Mouse (Mus musculus) kidney, embryonic 16.5 days (tissue): ENCODE measurements around the gene Gsto1. TPM values are rescaled to one million over a fixed set of nuclear protein-coding genes. Genes with fewer than 3 reads are reported as not detected.

Experiments
- ATAC-seq: fragments of 200-750 bp; cut with Nextera tagmentation; 2 replicates; pipeline ENCODE4 v1.8.0; 2017; ENCODE audit warnings: moderate TSS enrichment; ENCODE audit not compliant: low FRiP score, low TSS enrichment
- H3K27ac ChIP-seq: fragments of 300-500 bp; sonication (generic); 2 replicates; pipeline ENCODE4 v1.5.1; 2014; ENCODE audit warnings: low read length
- H3K27me3 ChIP-seq: fragments of 300-500 bp; sonication (generic); 2 replicates; pipeline ENCODE4 v1.6.1; 2014; ENCODE audit warnings: low read length, control low read depth, mixed read lengths; ENCODE audit not compliant: insufficient read depth
- H3K36me3 ChIP-seq: fragments of 300-500 bp; sonication (generic); 2 replicates; pipeline ENCODE4 v1.6.1; 2014; ENCODE audit warnings: low read length, control low read depth, mixed read lengths; ENCODE audit not compliant: insufficient read depth
- H3K4me1 ChIP-seq: fragments of 300-500 bp; sonication (generic); 2 replicates; pipeline ENCODE4 v1.6.1; 2014; ENCODE audit warnings: low read length, control low read depth, mixed read lengths; ENCODE audit not compliant: insufficient read depth
- H3K4me2 ChIP-seq: fragments of 300-500 bp; sonication (generic); replicated peaks from 2 replicates; pipeline ENCODE4 v1.6.1; 2014; ENCODE audit warnings: low read depth, low read length
- H3K4me3 ChIP-seq: fragments of 300-500 bp; sonication (generic); 2 replicates; pipeline ENCODE4 v1.5.1; 2014; ENCODE audit warnings: mild to moderate bottlenecking, low read length
- H3K9ac ChIP-seq: fragments of 300-500 bp; sonication (generic); replicated peaks from 2 replicates; pipeline ENCODE4 v1.6.1; 2014; ENCODE audit warnings: low read length
- H3K9me3 ChIP-seq: fragments of 300-500 bp; sonication (generic); 2 replicates; pipeline ENCODE4 v1.6.1; 2016; ENCODE audit warnings: low read length, control low read depth
- WGBS: fragments of 180-500 bp; shearing (Covaris S2); extraction: QIAGEN DNeasy Blood & Tissue Kit; methylation state at CpG from one replicate; pipeline ENCODE4 v1.1.7; 2014; 5-methylcytosine and 5-hydroxymethylcytosine counted together
- polyA plus RNA-seq: library from polyadenylated mRNA; unstranded; fragments of >200 nt; fragmentation: Nextera tagmentation; extraction: Ambion mirVana; gene quantifications from 2 replicates; pipeline ENCODE4 v1.2.1, GENCODE M21; 2015

The Gsto1 gene
- polyA plus RNA-seq, 1 experiment from 2014 or later = 134 TPM

- peaks cover 21% of the 10 kb centered on the region for H3K36me3 ChIP-seq
- H3K4me1 ChIP-seq = peaks cover 34% of the 10 kb centered on the region
- H3K9me3 ChIP-seq = no peaks in the 10 kb centered on the region
- H3K9ac ChIP-seq = no peak overlapping the region
- H3K27ac ChIP-seq = no peak overlapping the region
- no peak overlapping the region for H3K4me3 ChIP-seq
- 79% methylated on average over 10 of the region's 10 CpGs for WGBS
- ATAC-seq = no peak
- H3K4me2 ChIP-seq = no peak overlapping the region
- no peaks in the 10 kb centered on the region for H3K27me3 ChIP-seq
Observed at GRCm38 (mm10) chr19:47900558-47900957, 45.8 kb downstream of the Gsto1 start.

GRCm38 (mm10) chr19:47902316-47903201 is 47.8 kb downstream of the Gsto1 start:
- peaks cover 2% of the 10 kb centered on the region for H3K36me3 ChIP-seq
- 49% methylated on average over 13 of the region's 13 CpGs for WGBS
- H3K9ac ChIP-seq = no peak overlapping the region
- no peaks in the 10 kb centered on the region for H3K27me3 ChIP-seq
- H3K4me1 ChIP-seq = peaks cover 36% of the 10 kb centered on the region
- H3K4me3 ChIP-seq = no peak overlapping the region
- peak; percentile 21 for ATAC-seq
- no peaks in the 10 kb centered on the region for H3K9me3 ChIP-seq
- no peak overlapping the region for H3K4me2 ChIP-seq
- H3K27ac ChIP-seq = peak overlapping the region; percentile 77

DNA sequence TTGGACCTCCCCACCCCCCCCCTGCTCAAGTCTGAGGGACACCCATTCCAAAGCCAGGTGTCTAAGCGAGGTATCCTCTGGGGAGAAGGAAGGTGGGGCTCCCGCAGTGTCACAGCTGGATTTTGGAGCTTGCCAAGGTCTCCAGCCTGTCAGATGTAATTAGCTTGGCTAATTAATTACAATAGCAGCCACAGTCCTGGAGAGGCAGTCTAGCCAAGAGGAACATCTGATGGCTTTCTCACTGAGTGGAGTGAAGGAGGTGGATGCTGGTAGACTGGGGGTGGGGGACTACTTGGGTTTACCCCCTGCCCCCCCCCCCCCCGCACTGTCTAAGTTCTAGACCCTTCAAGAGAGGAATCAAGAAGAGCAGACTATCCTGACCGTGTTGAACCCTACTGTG is 48.9 kb downstream of the Gsto1 start:
- Histone ChIP-seq H3K9ac (no peak overlapping the region), H3K9me3 (no peaks in the 10 kb centered on the region), H3K27me3 (no peaks in the 10 kb centered on the region), H3K4me2 (no peak overlapping the region), H3K27ac (peak overlapping the region; percentile 77; the same call in 1 of the 2 replicates), H3K4me1 (peaks cover 38% of the 10 kb centered on the region), H3K4me3 (no peak overlapping the region), H3K36me3 (no peaks in the 10 kb centered on the region)
- WGBS = 43% methylated on average over 4 of the region's 4 CpGs
- peak; percentile 2; the same call in 1 of the 2 replicates for ATAC-seq

GRCm38 (mm10) chr19:47905081-47905480 is 50.3 kb downstream of the Gsto1 start:
- Histone ChIP-seq H3K4me2 (no peak overlapping the region), H3K36me3 (no peaks in the 10 kb centered on the region), H3K4me1 (peaks cover 52% of the 10 kb centered on the region), H3K9me3 (no peaks in the 10 kb centered on the region), H3K4me3 (no peak overlapping the region), H3K27ac (no peak overlapping the region), H3K27me3 (no peaks in the 10 kb centered on the region), H3K9ac (no peak overlapping the region)
- ATAC-seq = no peak
- 68% methylated on average over 4 of the region's 4 CpGs for WGBS

DNA sequence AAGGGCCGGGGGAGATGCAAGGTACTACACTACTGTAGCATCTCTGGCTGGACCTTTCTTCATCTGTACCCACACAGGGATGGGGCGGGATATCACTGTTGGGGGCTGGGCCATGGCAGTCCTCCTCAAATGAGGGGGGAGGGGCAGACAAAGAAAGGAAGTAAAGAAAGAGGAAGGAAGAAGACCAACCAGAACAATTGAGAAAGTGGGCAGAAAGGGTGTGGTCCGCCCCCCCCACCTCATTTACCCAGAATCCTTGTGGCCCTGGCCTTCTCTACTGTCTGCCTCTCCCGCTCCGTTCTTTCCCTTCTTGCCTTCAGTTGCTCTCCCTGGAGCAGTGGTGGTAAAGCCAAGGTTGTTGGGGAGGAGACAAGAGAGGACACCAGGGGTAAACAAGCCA is 50.8 kb downstream of the Gsto1 start:
- H3K4me2 ChIP-seq = no peak overlapping the region
- ATAC-seq = no peak
- 80% methylated on average over 5 of the region's 5 CpGs for WGBS

DNA sequence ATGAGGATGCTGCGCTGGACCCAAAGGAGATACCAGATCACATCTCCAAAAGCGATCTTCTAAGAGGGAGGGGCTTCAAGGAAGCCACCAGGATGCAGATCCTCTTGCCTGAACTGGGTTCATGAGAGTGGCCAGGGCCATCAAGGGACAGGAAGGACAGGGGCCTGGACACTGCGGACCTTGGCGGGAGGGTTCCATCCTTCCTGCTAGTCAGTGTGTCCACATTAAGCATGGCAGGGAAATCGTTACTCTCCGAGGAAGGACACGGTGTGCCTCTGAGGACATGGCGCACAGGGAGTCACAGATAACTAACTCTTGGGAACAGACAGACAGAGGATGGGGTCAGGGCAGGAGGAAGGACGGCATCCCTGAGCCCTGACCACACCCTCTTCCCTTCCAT is 52.8 kb downstream of the Gsto1 start:
- no peak overlapping the region for H3K27ac ChIP-seq
- H3K36me3 ChIP-seq = no peaks in the 10 kb centered on the region
- no peak overlapping the region for H3K4me2 ChIP-seq
- no peak overlapping the region for H3K9ac ChIP-seq
- H3K4me1 ChIP-seq = peaks cover 44% of the 10 kb centered on the region
- WGBS = 84% methylated on average over 9 of the region's 9 CpGs
- H3K4me3 ChIP-seq = no peak overlapping the region
- H3K27me3 ChIP-seq = no peaks in the 10 kb centered on the region
- no peaks in the 10 kb centered on the region for H3K9me3 ChIP-seq
- 0 out of 2 replicates have a peak, but pooled peaks have one; percentile 11 for ATAC-seq

More for the DNA sequence above, 50.8 kb downstream of the Gsto1 start:
- no peaks in the 10 kb centered on the region for H3K9me3 ChIP-seq
- no peak overlapping the region for H3K4me3 ChIP-seq
- no peaks in the 10 kb centered on the region for H3K27me3 ChIP-seq
- no peak overlapping the region for H3K27ac ChIP-seq
- no peak overlapping the region for H3K9ac ChIP-seq
- H3K36me3 ChIP-seq = no peaks in the 10 kb centered on the region
- H3K4me1 ChIP-seq = peaks cover 56% of the 10 kb centered on the region

- H3K27ac ChIP-seq = no peak overlapping the region
- H3K9ac ChIP-seq = peak overlapping the region; percentile 62; the same call in 1 of the 2 replicates
- peak; percentile 41 for ATAC-seq
Observed at GRCm38 (mm10) chr19:47908961-47909371, 54.2 kb downstream of the Gsto1 start.

DNA sequence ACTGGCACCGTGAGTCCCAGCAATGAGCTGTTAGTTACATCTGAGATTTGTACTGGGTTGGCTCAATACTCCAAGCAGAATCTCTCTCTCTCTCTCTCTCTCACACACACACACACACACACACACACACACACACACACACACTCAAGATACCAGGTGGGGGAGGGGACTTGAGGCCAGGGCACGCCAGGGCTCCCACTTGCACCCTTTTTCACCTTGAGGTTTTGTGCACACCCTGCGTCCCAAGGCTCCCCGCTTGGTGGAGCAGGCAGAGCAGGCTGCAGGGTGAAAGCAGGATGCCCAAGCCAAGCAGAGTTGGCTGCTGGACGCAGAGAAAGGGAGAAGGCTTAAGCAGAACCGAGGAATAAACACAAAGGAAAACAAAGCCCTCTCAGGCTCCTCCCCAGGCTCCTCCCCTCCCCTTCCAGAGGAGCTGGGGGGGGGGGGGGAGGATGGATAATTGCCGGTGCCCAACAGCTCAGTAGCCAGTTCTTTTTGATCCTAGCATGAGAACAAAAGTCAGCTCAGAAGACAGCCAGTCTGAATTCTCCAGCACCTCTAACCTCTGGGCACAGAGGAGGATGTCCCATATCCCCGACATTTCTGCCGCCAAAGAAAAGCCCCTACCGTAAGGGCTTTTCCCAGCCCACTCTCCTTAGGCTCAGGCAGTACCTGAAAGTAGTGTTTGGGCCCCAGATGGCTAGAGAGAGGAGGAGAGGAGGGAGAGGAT is 54.8 kb downstream of the Gsto1 start:
- no peaks in the 10 kb centered on the region for H3K27me3 ChIP-seq
- H3K36me3 ChIP-seq = no peaks in the 10 kb centered on the region
- peak overlapping the region; percentile 62 for H3K9ac ChIP-seq
- H3K4me1 ChIP-seq = peaks cover 30% of the 10 kb centered on the region
- H3K9me3 ChIP-seq = no peaks in the 10 kb centered on the region
- peak overlapping the region; percentile 38 for H3K4me3 ChIP-seq
- peak overlapping the region; percentile 85 for H3K27ac ChIP-seq
- WGBS = 1% methylated on average over 9 of the region's 10 CpGs
- H3K4me2 ChIP-seq = peak overlapping the region; percentile 56
- ATAC-seq = peak; percentile 50; the same call in 1 of the 2 replicates

More at GRCm38 (mm10) chr19:47908961-47909371, 54.2 kb downstream of the Gsto1 start:
- H3K4me1 ChIP-seq = peaks cover 30% of the 10 kb centered on the region
- WGBS = 17% methylated on average over 6 of the region's 6 CpGs
- no peaks in the 10 kb centered on the region for H3K36me3 ChIP-seq
- no peaks in the 10 kb centered on the region for H3K27me3 ChIP-seq
- no peaks in the 10 kb centered on the region for H3K9me3 ChIP-seq
- H3K4me2 ChIP-seq = peak overlapping the region; percentile 56
- H3K4me3 ChIP-seq = no peak overlapping the region

DNA sequence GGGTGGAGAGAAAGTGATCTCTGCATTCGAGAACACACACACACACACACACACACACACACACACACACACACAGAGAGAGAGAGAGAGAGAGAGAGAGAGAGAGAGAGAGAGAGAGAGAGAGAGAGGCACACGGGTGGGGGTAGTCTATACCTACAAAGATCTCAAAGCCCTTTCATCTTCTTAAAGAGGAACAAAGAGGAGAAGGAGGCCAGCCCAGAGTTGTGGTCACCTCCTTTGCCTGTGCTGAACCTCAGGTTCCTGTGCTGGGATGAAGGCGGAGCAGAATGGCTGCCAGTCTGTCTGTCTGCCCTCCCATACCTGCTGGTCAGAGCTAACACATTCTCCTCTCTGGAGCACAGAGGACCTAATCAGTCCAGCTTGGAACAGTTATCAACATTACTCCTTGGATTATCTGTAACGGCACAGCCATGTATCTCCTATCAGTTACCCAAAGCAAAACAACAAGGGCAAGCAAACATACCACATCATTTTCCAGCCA is 55.4 kb downstream of the Gsto1 start:
- no peak for ATAC-seq
- no peaks in the 10 kb centered on the region for H3K9me3 ChIP-seq
- H3K36me3 ChIP-seq = no peaks in the 10 kb centered on the region
- no peak overlapping the region for H3K4me3 ChIP-seq
- H3K9ac ChIP-seq = no peak overlapping the region
- no peaks in the 10 kb centered on the region for H3K27me3 ChIP-seq
- peak overlapping the region; percentile 56; the same call in 1 of the 2 replicates for H3K4me2 ChIP-seq
- peak overlapping the region; percentile 85 for H3K27ac ChIP-seq
- peaks cover 29% of the 10 kb centered on the region for H3K4me1 ChIP-seq
- WGBS = 40% methylated on average over 4 of the region's 4 CpGs
